Mouse (Mus musculus): Measurements from ENCODE around the gene Itga4. TPM values are rescaled to one million over a fixed set of nuclear protein-coding genes. Genes with fewer than 3 reads are reported as not detected.

The Itga4 gene
- polyA plus RNA-seq, 1 experiment = 42.6 TPM

GRCm38 (mm10) chr2:79367451-79368450, 112.5 kb downstream of the Itga4 start:
- TF ChIP-seq GATA1 (IDR thresholded peaks at IDR 0.05; ENCODE audit: low read length) = no peak

DNA sequence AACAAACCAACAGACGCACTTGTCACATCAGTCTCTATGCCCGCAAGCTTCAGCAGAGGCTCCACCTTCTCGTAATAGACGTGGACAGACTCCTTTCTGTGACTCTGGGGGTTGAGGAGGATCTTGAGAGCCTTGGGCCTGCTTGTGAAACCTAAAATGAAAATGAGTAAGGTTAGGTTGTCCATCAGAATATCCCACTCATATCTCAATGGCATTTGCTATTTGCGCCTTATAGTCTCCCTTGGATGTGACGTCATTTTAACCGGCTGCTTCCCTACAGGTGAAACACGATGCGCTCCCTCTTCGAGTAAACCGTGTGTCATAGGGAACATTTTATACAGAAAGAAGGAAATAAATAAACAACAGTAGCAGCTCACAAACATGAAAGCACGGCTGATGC, 113.4 kb downstream of the Itga4 start:
- no peak for TF ChIP-seq GATA1 (IDR thresholded peaks at IDR 0.05; ENCODE audit: low read length)

- no peak for TF ChIP-seq GATA1 (IDR thresholded peaks at IDR 0.05; ENCODE audit: low read length)
Measured at GRCm38 (mm10) chr2:79369061-79369524, 113.9 kb downstream of the Itga4 start.

DNA sequence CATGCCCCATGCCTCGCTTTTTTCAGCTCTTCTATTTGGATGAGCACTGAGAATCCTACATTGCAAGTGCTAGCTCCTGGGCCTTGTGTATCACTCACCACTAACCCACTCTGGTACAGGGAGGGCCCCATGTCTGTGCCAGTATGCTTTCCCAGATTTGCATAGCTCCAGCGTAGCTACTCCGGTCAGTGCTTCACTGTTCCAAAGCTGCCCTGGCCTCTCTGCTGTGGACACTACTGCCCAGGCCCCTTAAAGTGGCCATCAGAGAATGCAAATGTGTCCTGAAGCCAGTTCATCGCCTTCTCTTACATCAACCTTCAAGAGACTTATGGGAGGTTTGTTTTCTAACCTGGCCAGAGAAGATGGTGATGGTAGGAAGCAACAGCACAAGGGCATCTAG, 114.7 kb downstream of the Itga4 start:
- TF ChIP-seq GATA1 (IDR thresholded peaks at IDR 0.05; ENCODE audit: low read length) = no peak

DNA sequence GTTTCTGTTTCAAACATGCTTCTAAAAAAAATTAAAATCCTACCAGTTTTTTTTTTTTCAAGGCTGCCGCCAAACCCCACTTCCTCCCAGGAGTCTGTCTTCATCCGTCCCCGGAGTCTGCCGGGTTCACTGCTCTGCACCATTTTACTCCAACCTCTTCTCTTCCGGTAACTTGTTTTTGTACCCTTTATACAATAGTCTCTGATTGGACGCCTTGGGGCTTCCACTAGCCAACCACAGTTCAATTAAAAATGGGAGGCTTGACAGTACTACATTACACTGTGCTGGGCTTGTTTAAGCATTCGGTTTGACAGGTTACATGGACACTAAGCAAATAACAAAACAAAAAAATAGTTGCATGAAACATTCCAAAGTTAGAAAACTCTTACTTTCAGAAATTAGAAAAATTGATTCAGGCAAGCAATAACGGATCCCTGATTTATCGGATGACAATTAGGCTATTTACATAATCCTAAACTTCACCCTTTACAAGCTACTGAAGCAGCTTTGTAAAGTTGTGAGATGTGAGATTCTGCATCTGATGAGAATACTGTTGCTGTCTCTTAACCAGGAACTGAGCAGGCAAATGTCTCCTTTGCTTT, 115.6 kb downstream of the Itga4 start:
- TF ChIP-seq GATA1 (IDR thresholded peaks at IDR 0.05; ENCODE audit: low read length) = no peak

GRCm38 (mm10) chr2:79371326-79372153, 116.3 kb downstream of the Itga4 start:
- no peak for TF ChIP-seq GATA1 (IDR thresholded peaks at IDR 0.05; ENCODE audit: low read length)

DNA sequence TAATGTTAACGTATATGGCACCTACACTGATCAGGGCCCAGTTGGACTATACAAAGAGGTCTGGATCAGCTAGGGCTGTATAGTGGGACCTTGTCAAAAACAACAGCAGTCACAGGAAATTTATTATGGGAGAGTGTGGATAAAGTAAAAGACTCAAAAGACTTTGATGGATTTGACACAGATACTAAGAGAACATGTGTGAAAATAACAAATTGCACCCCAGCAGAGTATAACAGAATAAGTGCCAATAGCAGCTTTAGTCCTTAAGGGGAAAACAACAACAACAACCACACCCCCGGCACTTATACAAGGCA, 116.9 kb downstream of the Itga4 start:
- TF ChIP-seq GATA1 (IDR thresholded peaks at IDR 0.05; ENCODE audit: low read length) = no peak

DNA sequence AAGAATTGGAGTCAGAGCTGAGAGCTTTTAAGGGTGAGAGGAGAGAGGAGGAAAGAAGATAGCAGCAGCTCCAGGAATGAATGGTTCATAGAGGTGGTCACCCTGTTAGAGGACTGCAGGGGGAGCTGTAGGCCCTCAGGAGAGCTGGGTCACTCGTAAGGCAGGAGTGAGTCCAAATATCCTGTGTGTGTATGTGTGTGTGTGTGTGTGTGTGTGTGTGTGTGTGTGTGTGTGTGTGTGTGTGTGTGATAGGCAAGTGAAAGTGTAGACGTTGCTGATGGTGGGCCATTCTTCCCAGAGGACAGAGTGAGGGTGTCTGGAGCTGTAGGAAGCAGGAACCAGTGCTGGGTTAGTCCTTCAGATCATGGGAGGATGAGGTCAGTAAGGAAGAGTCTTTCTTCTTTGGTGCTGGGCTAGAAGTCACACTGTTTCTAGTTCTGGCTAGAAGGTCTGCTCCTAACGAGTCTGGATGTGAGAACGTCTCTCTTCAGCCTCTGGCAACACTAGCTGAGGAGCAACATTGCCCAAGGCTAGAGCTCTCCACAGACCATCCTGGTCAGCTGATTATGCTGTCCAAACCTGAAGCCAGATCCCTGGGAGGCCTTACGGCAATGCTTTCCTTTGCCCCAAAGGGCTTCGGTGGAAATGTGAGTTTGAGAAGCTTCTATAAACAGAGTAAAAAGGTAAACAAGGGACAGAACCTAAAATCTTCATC, 117.4 kb downstream of the Itga4 start:
- TF ChIP-seq GATA1 (IDR thresholded peaks at IDR 0.05; ENCODE audit: low read length) = no peak

GRCm38 (mm10) chr2:79378346-79379086, 123.3 kb downstream of the Itga4 start:
- TF ChIP-seq GATA1 (IDR thresholded peaks at IDR 0.05; ENCODE audit: low read length) = no peak

GRCm38 (mm10) chr2:79379087-79380041, 124.1 kb downstream of the Itga4 start:
- no peak for TF ChIP-seq GATA1 (IDR thresholded peaks at IDR 0.05; ENCODE audit: low read length)

Other genes with a start within 250 kb of the Itga4 start
- not detected in 2 replicates for gene Neurod1, start 201.3 kb downstream of the Itga4 start, polyA plus RNA-seq (2012)
- gene Cerkl, start 201.4 kb downstream of the Itga4 start, polyA plus RNA-seq (2012) = 0.03 TPM in 1 of 2 replicates, not detected in the other